Mouse (Mus musculus) kidney, embryonic 16.5 days (tissue): Measurements from ENCODE around the gene 4930486L24Rik. TPM values are rescaled to one million over a fixed set of nuclear protein-coding genes. Genes with fewer than 3 reads are reported as not detected.
"Not testable (repeated sequence)": the region's sequence is repeated elsewhere in the genome, so short reads cannot be mapped to it uniquely, and the experiment has no call there.

ENCODE experiments used
- ATAC-seq: fragments of 200-750 bp; cut with Nextera tagmentation; 2 replicates; pipeline ENCODE4 v1.8.0; 2017; ENCODE audit warnings: moderate TSS enrichment; ENCODE audit not compliant: low FRiP score, low TSS enrichment
- H3K27ac ChIP-seq: fragments of 300-500 bp; sonication (generic); 2 replicates; pipeline ENCODE4 v1.5.1; 2014; ENCODE audit warnings: low read length
- H3K27me3 ChIP-seq: fragments of 300-500 bp; sonication (generic); 2 replicates; pipeline ENCODE4 v1.6.1; 2014; ENCODE audit warnings: low read length, control low read depth, mixed read lengths; ENCODE audit not compliant: insufficient read depth
- H3K36me3 ChIP-seq: fragments of 300-500 bp; sonication (generic); 2 replicates; pipeline ENCODE4 v1.6.1; 2014; ENCODE audit warnings: low read length, control low read depth, mixed read lengths; ENCODE audit not compliant: insufficient read depth
- H3K4me1 ChIP-seq: fragments of 300-500 bp; sonication (generic); 2 replicates; pipeline ENCODE4 v1.6.1; 2014; ENCODE audit warnings: low read length, control low read depth, mixed read lengths; ENCODE audit not compliant: insufficient read depth
- H3K4me2 ChIP-seq: fragments of 300-500 bp; sonication (generic); replicated peaks from 2 replicates; pipeline ENCODE4 v1.6.1; 2014; ENCODE audit warnings: low read depth, low read length
- H3K4me3 ChIP-seq: fragments of 300-500 bp; sonication (generic); 2 replicates; pipeline ENCODE4 v1.5.1; 2014; ENCODE audit warnings: mild to moderate bottlenecking, low read length
- H3K9ac ChIP-seq: fragments of 300-500 bp; sonication (generic); replicated peaks from 2 replicates; pipeline ENCODE4 v1.6.1; 2014; ENCODE audit warnings: low read length
- H3K9me3 ChIP-seq: fragments of 300-500 bp; sonication (generic); 2 replicates; pipeline ENCODE4 v1.6.1; 2016; ENCODE audit warnings: low read length, control low read depth
- WGBS: fragments of 180-500 bp; shearing (Covaris S2); extraction: QIAGEN DNeasy Blood & Tissue Kit; methylation state at CpG from one replicate; pipeline ENCODE4 v1.1.7; 2014; 5-methylcytosine and 5-hydroxymethylcytosine counted together
- polyA plus RNA-seq: library from polyadenylated mRNA; unstranded; fragments of >200 nt; fragmentation: Nextera tagmentation; extraction: Ambion mirVana; gene quantifications from 2 replicates; pipeline ENCODE4 v1.2.1, GENCODE M21; 2015

4930486L24Rik gene
- polyA plus RNA-seq: 0.14 and 0.44 TPM in 2 replicates

DNA sequence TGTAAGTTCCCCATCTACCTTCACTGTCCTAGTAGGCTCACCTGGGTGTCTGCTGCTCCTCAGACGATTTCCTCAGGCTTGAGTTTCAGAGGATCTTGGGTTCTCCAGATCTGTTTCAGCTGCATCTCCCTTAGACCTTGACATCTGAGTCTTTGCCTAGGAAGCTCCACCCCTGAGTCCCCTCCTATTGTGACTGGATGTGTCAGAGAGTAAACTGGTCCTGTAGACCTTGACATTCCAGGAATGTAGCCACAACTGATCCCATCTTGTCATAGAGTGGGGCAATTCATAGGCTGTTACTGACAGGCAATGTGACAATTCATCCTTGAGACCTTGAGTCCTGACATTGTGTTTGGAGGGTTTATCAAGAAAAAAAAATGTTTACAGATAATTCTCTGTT lies at the start of gene 4930486L24Rik:
Gene 4930486L24Rik, minus strand, starts transcription at position 195 of the 400 bp plus-strand sequence.
- H3K36me3 ChIP-seq: no peaks in the 10 kb centered on the region
- H3K27ac ChIP-seq: no peak within 1 kb of the TSS
- H3K9me3 ChIP-seq: no peaks in the 10 kb centered on the region
- no peak within 1 kb of the TSS for H3K4me3 ChIP-seq
- ATAC-seq: no peak
- 67% methylated on average over 1 of the region's 1 CpGs for WGBS
- no peak within 1 kb of the TSS for H3K4me2 ChIP-seq
- H3K9ac ChIP-seq: no peak within 1 kb of the TSS
- H3K4me1 ChIP-seq: no peaks in the 10 kb centered on the region
- H3K27me3 ChIP-seq: no peaks in the 10 kb centered on the region

- H3K9me3 ChIP-seq, H3K9ac ChIP-seq, H3K4me3 ChIP-seq, H3K27ac ChIP-seq, H3K4me1 ChIP-seq, H3K4me2 ChIP-seq, H3K27me3 ChIP-seq, H3K36me3 ChIP-seq, ATAC-seq: not testable (repeated sequence)
- 90% methylated on average over 2 of the region's 2 CpGs for WGBS
These were observed 40.5 kb upstream of the 4930486L24Rik start, which contains the start of gene Tpbpb for GRCm38 (mm10) chr13:60904780-60905179. Gene Tpbpb, minus strand, starts transcription at chr13:60904880.

GRCm38 (mm10) chr13:60897328-60897727 lies 33.1 kb upstream of the 4930486L24Rik start, which contains the start of gene Ctla2b:
Gene Ctla2b, minus strand, starts transcription at chr13:60897447.
- no peak within 1 kb of the TSS for H3K27ac ChIP-seq
- WGBS: 63% methylated on average over 3 of the region's 3 CpGs
- no peak within 1 kb of the TSS for H3K4me3 ChIP-seq
- no peaks in the 10 kb centered on the region for H3K4me1 ChIP-seq
- ATAC-seq: peak; percentile 76
- no peak within 1 kb of the TSS for H3K4me2 ChIP-seq
- no peaks in the 10 kb centered on the region for H3K27me3 ChIP-seq
- no peaks in the 10 kb centered on the region for H3K9me3 ChIP-seq
- no peaks in the 10 kb centered on the region for H3K36me3 ChIP-seq
- H3K9ac ChIP-seq: no peak within 1 kb of the TSS

DNA sequence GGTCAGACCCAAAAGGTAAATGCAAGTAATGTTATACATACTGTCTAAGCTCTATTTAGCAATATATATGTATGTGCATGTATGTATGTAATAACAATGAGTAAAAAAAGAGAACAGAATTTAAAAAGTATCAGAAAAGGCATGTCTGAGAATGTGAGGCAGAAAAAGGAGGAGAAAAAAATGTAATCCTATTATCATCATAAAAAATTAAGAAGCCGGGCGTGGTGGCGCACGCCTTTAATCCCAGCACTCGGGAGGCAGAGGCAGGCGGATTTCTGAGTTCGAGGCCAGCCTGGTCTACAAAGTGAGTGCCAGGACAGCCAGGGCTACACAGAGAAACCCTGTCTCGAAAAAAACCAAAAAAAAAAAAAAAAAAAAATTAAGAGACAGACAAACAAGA lies 32.5 kb upstream of the 4930486L24Rik start, which contains the start of gene Gm49392:
Gene Gm49392, minus strand, starts transcription at position 101 of the 400 bp plus-strand sequence.
- not testable (repeated sequence) for ATAC-seq, H3K4me1 ChIP-seq, H3K4me3 ChIP-seq, H3K4me2 ChIP-seq, H3K27ac ChIP-seq, H3K27me3 ChIP-seq, H3K9me3 ChIP-seq, H3K9ac ChIP-seq, H3K36me3 ChIP-seq
- WGBS: 91% methylated on average over 7 of the region's 8 CpGs

- Histone ChIP-seq H3K4me1 (no peaks in the 10 kb centered on the region), H3K27me3 (no peaks in the 10 kb centered on the region), H3K36me3 (no peaks in the 10 kb centered on the region), H3K9me3 (no peaks in the 10 kb centered on the region), H3K27ac (no peak overlapping the region), H3K9ac (no peak overlapping the region), H3K4me3 (no peak overlapping the region), H3K4me2 (no peak overlapping the region)
- no peak for ATAC-seq
These were observed 31.3 kb upstream of the 4930486L24Rik start for GRCm38 (mm10) chr13:60895406-60896160.

DNA sequence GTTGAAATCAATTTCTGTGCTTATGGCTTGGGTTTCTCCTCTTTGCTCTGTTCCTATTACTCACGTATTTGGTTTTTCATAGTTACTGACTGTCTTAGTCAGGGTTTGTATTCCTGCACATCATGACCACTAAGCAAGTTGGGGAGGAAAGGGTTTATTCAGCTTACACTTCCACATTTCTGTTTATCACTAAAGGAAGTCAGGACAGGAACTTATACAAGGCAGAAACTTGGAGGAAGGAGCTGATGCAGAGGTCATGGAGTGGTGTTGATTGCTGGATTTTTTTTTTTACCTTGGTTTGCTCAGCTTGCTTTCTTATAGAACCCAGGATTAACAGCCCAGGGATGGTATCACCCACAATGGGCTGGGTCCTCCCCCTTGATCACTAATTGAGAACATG lies 28.0 kb upstream of the 4930486L24Rik start:
- H3K4me3 ChIP-seq: no peak overlapping the region
- no peak for ATAC-seq
- 94% methylated on average over 1 of the region's 1 CpGs for WGBS

DNA sequence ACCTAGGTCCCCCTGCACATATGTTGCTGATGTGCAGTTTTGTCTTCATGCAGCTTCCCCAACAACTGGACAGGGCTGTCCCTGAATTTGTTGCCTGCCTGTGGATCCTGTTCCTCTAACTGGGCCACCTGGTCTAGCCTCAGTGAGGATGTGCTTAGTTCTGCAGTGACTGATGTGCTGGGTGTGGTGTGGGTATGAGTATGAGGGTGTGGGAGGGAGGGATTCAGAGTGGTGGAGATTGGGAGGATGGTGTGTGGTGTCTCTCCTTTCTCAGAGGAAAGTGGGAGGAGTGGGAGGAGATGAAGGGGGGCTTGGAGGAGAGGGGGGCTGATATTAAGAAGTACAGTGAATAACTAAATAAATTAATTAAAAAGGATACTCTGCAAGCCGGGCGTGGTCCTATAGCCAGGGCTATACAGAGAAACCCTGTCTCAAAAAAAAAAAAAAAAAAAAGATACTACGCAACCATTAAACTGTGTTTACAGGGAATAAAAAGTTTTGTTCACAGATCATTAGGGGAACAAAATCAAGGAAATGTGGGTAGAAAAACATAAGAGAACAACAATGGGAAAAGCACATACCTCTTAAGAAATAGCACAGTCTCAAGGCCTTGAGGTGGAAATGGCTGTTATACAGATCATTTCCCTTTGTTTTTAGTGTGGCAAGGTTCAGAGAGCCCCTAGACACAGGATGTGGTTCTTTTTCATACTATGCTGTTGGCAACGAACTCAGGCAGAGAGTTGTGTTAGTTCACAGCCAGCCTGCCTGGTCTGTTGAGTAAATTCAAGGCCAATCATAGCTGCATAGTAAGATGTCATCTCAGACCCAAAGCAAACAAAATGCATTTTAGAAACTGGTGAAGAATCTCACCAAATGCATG lies 15.8 kb downstream of the 4930486L24Rik start:
- Histone ChIP-seq H3K27me3 (no peaks in the 10 kb centered on the region), H3K9me3 (no peaks in the 10 kb centered on the region), H3K4me2 (no peak overlapping the region), H3K36me3 (no peaks in the 10 kb centered on the region), H3K4me3 (no peak overlapping the region), H3K27ac (no peak overlapping the region), H3K9ac (no peak overlapping the region), H3K4me1 (no peaks in the 10 kb centered on the region)
- no peak for ATAC-seq
- 78% methylated on average over 4 of the region's 4 CpGs for WGBS

More for the DNA sequence above, 28.0 kb upstream of the 4930486L24Rik start:
- H3K36me3 ChIP-seq: no peaks in the 10 kb centered on the region
- H3K9me3 ChIP-seq: no peaks in the 10 kb centered on the region
- H3K4me1 ChIP-seq: no peaks in the 10 kb centered on the region
- no peak overlapping the region for H3K4me2 ChIP-seq
- H3K27me3 ChIP-seq: no peaks in the 10 kb centered on the region
- H3K9ac ChIP-seq: no peak overlapping the region
- H3K27ac ChIP-seq: no peak overlapping the region

- Histone ChIP-seq H3K36me3 (no peaks in the 10 kb centered on the region), H3K4me1 (no peaks in the 10 kb centered on the region), H3K27ac (no peak overlapping the region), H3K9me3 (no peaks in the 10 kb centered on the region), H3K4me2 (no peak overlapping the region), H3K4me3 (no peak overlapping the region), H3K9ac (no peak overlapping the region), H3K27me3 (no peaks in the 10 kb centered on the region)
- no peak for ATAC-seq
- 86% methylated on average over 8 of the region's 8 CpGs for WGBS
These were observed 21.1 kb downstream of the 4930486L24Rik start for GRCm38 (mm10) chr13:60843153-60843552.

GRCm38 (mm10) chr13:60842703-60843102 lies 21.6 kb downstream of the 4930486L24Rik start:
- H3K4me1 ChIP-seq: no peaks in the 10 kb centered on the region
- H3K27ac ChIP-seq: no peak overlapping the region
- H3K4me2 ChIP-seq: no peak overlapping the region
- H3K36me3 ChIP-seq: no peaks in the 10 kb centered on the region
- H3K27me3 ChIP-seq: no peaks in the 10 kb centered on the region
- H3K9me3 ChIP-seq: no peaks in the 10 kb centered on the region
- no peak overlapping the region for H3K4me3 ChIP-seq
- ATAC-seq: no peak
- 78% methylated on average over 6 of the region's 6 CpGs for WGBS
- no peak overlapping the region for H3K9ac ChIP-seq
